Mouse (Mus musculus) cerebellum, adult 11 months (tissue): Measurements from ENCODE around the gene Spns1.
"Not testable (repeated sequence)": the region's sequence is repeated elsewhere in the genome, so short reads cannot be mapped to it uniquely, and the experiment has no call there.

ENCODE experiments used
- DNase-seq: peaks from one replicate; pipeline ENCODE4 v3.0.0; 2022

Gene Spns1

GRCm38 (mm10) chr7:126335556-126335955 lies 41.7 kb downstream of the Spns1 start:
- DNase-seq, result no peak

- DNase-seq, result no peak
Observed at GRCm38 (mm10) chr7:126332691-126333090, 44.6 kb downstream of the Spns1 start.

GRCm38 (mm10) chr7:126330693-126331092 lies 46.6 kb downstream of the Spns1 start:
- DNase-seq, result no peak

- DNase-seq, result no peak
Observed at GRCm38 (mm10) chr7:126329907-126330645, 47.2 kb downstream of the Spns1 start.

GRCm38 (mm10) chr7:126328848-126329247 lies 48.4 kb downstream of the Spns1 start:
- not testable (repeated sequence) for DNase-seq

- DNase-seq, result not testable (repeated sequence)
Observed at GRCm38 (mm10) chr7:126325576-126326273, 51.5 kb downstream of the Spns1 start.

- no peak for DNase-seq
Observed at GRCm38 (mm10) chr7:126324791-126325190, 52.5 kb downstream of the Spns1 start.

- DNase-seq, result peak; percentile 69
Observed at GRCm38 (mm10) chr7:126323729-126324128, 53.5 kb downstream of the Spns1 start.
